ENCODE assay signal across 8 mouse cellular contexts in genomic region chr11:23008181-23008823, GRCm38 (mm10). TPM values are rescaled to one million over a fixed set of nuclear protein-coding genes. Genes with fewer than 3 reads are reported as not detected.
DNase-seq lines count a peak whose midpoint lies in the region; ATAC-seq and TF ChIP-seq lines count a peak whose summit lies in the region.

No protein-coding gene starts in this region.

- H3K9me3 ChIP-seq in CH12.LX (replicated peaks; ENCODE audit: low read length) = no peaks in the 10 kb centered on the region
- H3K9me3 ChIP-seq in forebrain, embryonic 10.5 days = no peaks in the 10 kb centered on the region
- H3K9me3 ChIP-seq in heart, embryonic 16.5 days (replicated peaks; ENCODE audit: control insufficient read depth, low read length) = no peaks in the 10 kb centered on the region
- H3K9me3 ChIP-seq in liver, embryonic 15.5 days (replicated peaks) = no peaks in the 10 kb centered on the region
- H3K9me3 ChIP-seq in neural tube, embryonic 11.5 days (ENCODE audit: control insufficient read depth, low read length) = no peaks in the 10 kb centered on the region
- H3K9me3 ChIP-seq in stomach, embryonic 16.5 days (replicated peaks; ENCODE audit: control insufficient read depth, low read length) = no peaks in the 10 kb centered on the region

- in situ Hi-C loops in CH12.LX (cut with MboI; ENCODE audit: low pct_ligation_motif_present, low pct_unique_long_range_greater_than_20kb, low sequenced_read_pairs) = loop anchor here (5.0 kb wide), 1 partner anchor 259 kb away; no protein-coding TSS in a partner anchor

- peak; percentile 91 for DNase-seq in CH12.LX (ENCODE audit: extremely low read depth)
- peak; percentile 77 for DNase-seq in c-Kit-positive CD71-negative TER-119-negative erythroid progenitor cells, embryonic 14.5 days (ENCODE audit: low read depth)
- peak; percentile 86 for DNase-seq in forebrain, embryonic 10.5 days (ENCODE audit: extremely low spot score, low spot score)
- peak; percentile 89 to 91 for DNase-seq in kidney, postnatal 36 days
- DNase-seq in neural tube, embryonic 11.5 days (ENCODE audit: low spot score) = peak; percentile 91

- TF ChIP-seq POLR2A in CH12.LX (IDR thresholded peaks at IDR 0.05; ENCODE audit: low read depth, low read length) = peak; percentile 75

- dilution Hi-C loops in CH12.LX (cut with MboI; ENCODE audit: extremely low pct_ligation_motif_present, extremely low pct_unique_long_range_greater_than_20kb, low sequenced_read_pairs) = no loop called here

- TF ChIP-seq CTCF in CH12.LX (conservative IDR thresholded peaks at IDR 0.05 in 1 of 2, IDR thresholded peaks at IDR 0.05 in 1 of 2; ENCODE audit: low read depth in 2 of 2, low read length in 2 of 2) = peak in 1 of 2 experiments; percentile 45; a peak in 2 of 4 replicates

- H3K36me3 ChIP-seq in CH12.LX (replicated peaks in 1 of 2; ENCODE audit: control insufficient read depth in 1 of 2, insufficient read depth in 1 of 2, low read length in 1 of 2) = peaks cover 14 to 31% of the 10 kb centered on the region in 2 experiments
- peaks cover 30% of the 10 kb centered on the region for H3K36me3 ChIP-seq in forebrain, embryonic 10.5 days (replicated peaks)
- H3K36me3 ChIP-seq in heart, embryonic 16.5 days (ENCODE audit: control insufficient read depth, insufficient read depth) = peaks cover 14% of the 10 kb centered on the region
- H3K36me3 ChIP-seq in liver, embryonic 15.5 days (replicated peaks) = peaks cover 20% of the 10 kb centered on the region
- peaks cover 2% of the 10 kb centered on the region; the same call in 1 of the 2 replicates for H3K36me3 ChIP-seq in neural tube, embryonic 11.5 days (ENCODE audit: control insufficient read depth, insufficient read depth, low read length)
- H3K36me3 ChIP-seq in stomach, embryonic 16.5 days (ENCODE audit: control insufficient read depth, insufficient read depth, low read length) = peaks cover 4% of the 10 kb centered on the region; the same call in 1 of the 2 replicates

- under 1% methylated on average over 40 of the region's 40 CpGs for WGBS in forebrain, embryonic 10.5 days
- under 1% methylated on average over 40 of the region's 40 CpGs for WGBS in heart, embryonic 16.5 days
- WGBS in liver, embryonic 15.5 days (ENCODE audit: insufficient replicate concordance) = under 1% methylated on average over 40 of the region's 40 CpGs
- WGBS in neural tube, embryonic 11.5 days = under 1% methylated on average over 40 of the region's 40 CpGs
- WGBS in stomach, embryonic 16.5 days = under 1% methylated on average over 40 of the region's 40 CpGs

- H3K27me3 ChIP-seq in CH12.LX (replicated peaks) = no peaks in the 10 kb centered on the region
- peaks cover 7% of the 10 kb centered on the region for H3K27me3 ChIP-seq in forebrain, embryonic 10.5 days (ENCODE audit: poor library complexity, severe bottlenecking)
- H3K27me3 ChIP-seq in heart, embryonic 16.5 days (ENCODE audit: control insufficient read depth, insufficient read depth, low read length) = no peaks in the 10 kb centered on the region
- H3K27me3 ChIP-seq in liver, embryonic 15.5 days = no peaks in the 10 kb centered on the region
- no peaks in the 10 kb centered on the region for H3K27me3 ChIP-seq in neural tube, embryonic 11.5 days (ENCODE audit: control insufficient read depth, insufficient read depth, low read length)
- H3K27me3 ChIP-seq in stomach, embryonic 16.5 days (ENCODE audit: control insufficient read depth, insufficient read depth, low read length) = no peaks in the 10 kb centered on the region

- no peaks in the 10 kb centered on the region for H3K79me2 ChIP-seq in CH12.LX (replicated peaks; ENCODE audit: control insufficient read depth, extremely low read depth, insufficient read depth, poor library complexity, severe bottlenecking)

- H3K4me1 ChIP-seq in CH12.LX (ENCODE audit: control insufficient read depth in 1 of 2, insufficient read depth in 2 of 2) = peaks cover 3 to 13% of the 10 kb centered on the region in 2 experiments; a peak in 3 of 4 replicates
- peaks cover 14% of the 10 kb centered on the region for H3K4me1 ChIP-seq in forebrain, embryonic 10.5 days
- H3K4me1 ChIP-seq in heart, embryonic 16.5 days (ENCODE audit: control insufficient read depth, insufficient read depth, low read length) = no peaks in the 10 kb centered on the region; the same call in 1 of the 2 replicates
- H3K4me1 ChIP-seq in liver, embryonic 15.5 days (replicated peaks) = peaks cover 25% of the 10 kb centered on the region
- peaks cover 4% of the 10 kb centered on the region; the same call in 1 of the 2 replicates for H3K4me1 ChIP-seq in neural tube, embryonic 11.5 days (ENCODE audit: control insufficient read depth, insufficient read depth, low read length)
- H3K4me1 ChIP-seq in stomach, embryonic 16.5 days (ENCODE audit: control insufficient read depth, insufficient read depth, low read length) = 0 out of 2 replicates have a peak, but pooled peaks cover 5% of the 10 kb centered on the region

- H3K27ac ChIP-seq in CH12.LX (ENCODE audit: insufficient read depth, low read depth) = peak overlapping the region; percentile 50
- H3K27ac ChIP-seq in forebrain, embryonic 10.5 days = peak overlapping the region; percentile 90
- H3K27ac ChIP-seq in heart, embryonic 16.5 days (ENCODE audit: low read length) = peak overlapping the region; percentile 82
- peak overlapping the region; percentile 90 for H3K27ac ChIP-seq in liver, embryonic 15.5 days (replicated peaks)
- peak overlapping the region; percentile 64 for H3K27ac ChIP-seq in neural tube, embryonic 11.5 days (ENCODE audit: low read depth, low read length)
- H3K27ac ChIP-seq in stomach, embryonic 16.5 days (ENCODE audit: low read length) = peak overlapping the region; percentile 89

- peak; percentile 33 for TF ChIP-seq RAD21 in CH12.LX (IDR thresholded peaks at IDR 0.05; ENCODE audit: low read depth, low read length)

- ATAC-seq in heart, embryonic 16.5 days (replicated peaks; ENCODE audit: extremely low read depth, insufficient read depth, low FRiP score) = peak; percentile 95
- ATAC-seq in liver, embryonic 15.5 days (ENCODE audit: insufficient read depth) = peak; percentile 80
- ATAC-seq in neural tube, embryonic 11.5 days (ENCODE audit: insufficient read depth, low FRiP score, low TSS enrichment) = peak; percentile 97
- ATAC-seq in stomach, embryonic 16.5 days (ENCODE audit: insufficient read depth, low FRiP score) = peak; percentile 92

- H3K4me2 ChIP-seq in CH12.LX (ENCODE audit: insufficient read depth, low read depth, poor library complexity, severe bottlenecking) = peak overlapping the region; percentile 80
- peak overlapping the region; percentile 75 for H3K4me2 ChIP-seq in heart, embryonic 16.5 days (ENCODE audit: low read depth, low read length)
- peak overlapping the region; percentile 90 for H3K4me2 ChIP-seq in liver, embryonic 15.5 days
- H3K4me2 ChIP-seq in neural tube, embryonic 11.5 days (ENCODE audit: low read depth) = peak overlapping the region; percentile 68
- H3K4me2 ChIP-seq in stomach, embryonic 16.5 days (ENCODE audit: low read depth, low read length) = peak overlapping the region; percentile 88

- peak overlapping the region; percentile 60 to 78 (median 76) for H3K4me3 ChIP-seq in CH12.LX (replicated peaks in 1 of 3; ENCODE audit: low read depth in 2 of 3, low read length in 2 of 3, poor library complexity in 1 of 3)
- H3K4me3 ChIP-seq in forebrain, embryonic 10.5 days = peak overlapping the region; percentile 70
- peak overlapping the region; percentile 69 for H3K4me3 ChIP-seq in heart, embryonic 16.5 days (ENCODE audit: low read length)
- H3K4me3 ChIP-seq in liver, embryonic 15.5 days (replicated peaks) = peak overlapping the region; percentile 65
- H3K4me3 ChIP-seq in neural tube, embryonic 11.5 days (ENCODE audit: low read depth, low read length) = peak overlapping the region; percentile 53
- H3K4me3 ChIP-seq in stomach, embryonic 16.5 days (replicated peaks; ENCODE audit: low read length) = peak overlapping the region; percentile 68

- TF ChIP-seq EP300 in CH12.LX (IDR thresholded peaks at IDR 0.05; ENCODE audit: low read length) = no peak

- peak overlapping the region; percentile 68 for H3K9ac ChIP-seq in CH12.LX (ENCODE audit: insufficient read depth, low read depth)
- peak overlapping the region; percentile 84 for H3K9ac ChIP-seq in heart, embryonic 16.5 days (ENCODE audit: low read length)
- peak overlapping the region; percentile 75 for H3K9ac ChIP-seq in liver, embryonic 15.5 days
- H3K9ac ChIP-seq in neural tube, embryonic 11.5 days (ENCODE audit: low read length) = peak overlapping the region; percentile 72
- peak overlapping the region; percentile 76 for H3K9ac ChIP-seq in stomach, embryonic 16.5 days (ENCODE audit: low read length)

RNA-seq across cellular contexts. Expression of gene Fam161a, which starts 1.0 kb away (rescaled TPM):
- total RNA-seq in CH12.LX (2012; rRNA removed) = 1.5 and 2.0 TPM in 2 replicates
- 0.69 and 1.4 TPM in 2 replicates for total RNA-seq in CH12.LX (2014; rRNA removed)
- 1.3 and 2.0 TPM in 2 replicates for polyA plus RNA-seq in CH12.LX (2012; ENCODE audit: insufficient read length, low read depth)
- polyA plus RNA-seq in forebrain, embryonic 10.5 days (2016; fragmentation: Nextera tagmentation; extraction: Ambion mirVana) = 1.8 and 2.2 TPM in 2 replicates
- 1.5 and 2.2 TPM in 2 replicates for polyA plus RNA-seq in heart, embryonic 16.5 days (2015; fragmentation: Nextera tagmentation; extraction: Ambion mirVana)
- polyA plus RNA-seq in liver, embryonic 15.5 days (2015; fragmentation: Nextera tagmentation; extraction: Ambion mirVana) = 0.59 and 1.4 TPM in 2 replicates
- 3.1 and 3.8 TPM in 2 replicates for polyA plus RNA-seq in neural tube, embryonic 11.5 days (2014; fragmentation: Nextera tagmentation; extraction: Ambion mirVana)
- 3.8 and 4.2 TPM in 2 replicates for polyA plus RNA-seq in stomach, embryonic 16.5 days (2015; fragmentation: Nextera tagmentation; extraction: Ambion mirVana)

RNA-seq across cellular contexts. Expression of gene Cct4, which starts 18.0 kb away (rescaled TPM):
- total RNA-seq in CH12.LX (2012; rRNA removed) = 475 and 482 TPM in 2 replicates
- 874 and 992 TPM in 2 replicates for total RNA-seq in CH12.LX (2014; rRNA removed)
- 512 and 569 TPM in 2 replicates for polyA plus RNA-seq in CH12.LX (2012; ENCODE audit: insufficient read length, low read depth)
- polyA plus RNA-seq in forebrain, embryonic 10.5 days (2016; fragmentation: Nextera tagmentation; extraction: Ambion mirVana) = 422 and 434 TPM in 2 replicates
- polyA plus RNA-seq in heart, embryonic 16.5 days (2015; fragmentation: Nextera tagmentation; extraction: Ambion mirVana) = 199 and 221 TPM in 2 replicates
- 114 and 123 TPM in 2 replicates for polyA plus RNA-seq in liver, embryonic 15.5 days (2015; fragmentation: Nextera tagmentation; extraction: Ambion mirVana)
- polyA plus RNA-seq in neural tube, embryonic 11.5 days (2014; fragmentation: Nextera tagmentation; extraction: Ambion mirVana) = 435 and 451 TPM in 2 replicates
- 226 and 230 TPM in 2 replicates for polyA plus RNA-seq in stomach, embryonic 16.5 days (2015; fragmentation: Nextera tagmentation; extraction: Ambion mirVana)

RNA-seq across cellular contexts. Expression of gene Commd1, which starts 26.1 kb away (rescaled TPM):
- total RNA-seq in CH12.LX (2012; rRNA removed) (109 and 127 TPM in 2 replicates), CH12.LX (2014; rRNA removed) (163 and 192 TPM in 2 replicates)
- 113 and 137 TPM in 2 replicates for polyA plus RNA-seq in CH12.LX (2012; ENCODE audit: insufficient read length, low read depth)
- polyA plus RNA-seq in forebrain, embryonic 10.5 days (2016; fragmentation: Nextera tagmentation; extraction: Ambion mirVana) = 385 and 388 TPM in 2 replicates
- 333 and 350 TPM in 2 replicates for polyA plus RNA-seq in heart, embryonic 16.5 days (2015; fragmentation: Nextera tagmentation; extraction: Ambion mirVana)
- 153 and 167 TPM in 2 replicates for polyA plus RNA-seq in liver, embryonic 15.5 days (2015; fragmentation: Nextera tagmentation; extraction: Ambion mirVana)
- 371 and 372 TPM in 2 replicates for polyA plus RNA-seq in neural tube, embryonic 11.5 days (2014; fragmentation: Nextera tagmentation; extraction: Ambion mirVana)
- polyA plus RNA-seq in stomach, embryonic 16.5 days (2015; fragmentation: Nextera tagmentation; extraction: Ambion mirVana) = 324 and 371 TPM in 2 replicates

RNA-seq across cellular contexts. Expression of gene Gm28048, which starts 26.4 kb away (rescaled TPM):
- 30.8 and 32.6 TPM in 2 replicates for total RNA-seq in CH12.LX (2012; rRNA removed)
- total RNA-seq in CH12.LX (2014; rRNA removed) = 93.3 and 101 TPM in 2 replicates
- polyA plus RNA-seq in CH12.LX (2012; ENCODE audit: insufficient read length, low read depth) = 47.3 and 59.5 TPM in 2 replicates
- 4.3 and 4.4 TPM in 2 replicates for polyA plus RNA-seq in forebrain, embryonic 10.5 days (2016; fragmentation: Nextera tagmentation; extraction: Ambion mirVana)
- polyA plus RNA-seq in heart, embryonic 16.5 days (2015; fragmentation: Nextera tagmentation; extraction: Ambion mirVana) = 10.7 and 15.8 TPM in 2 replicates
- polyA plus RNA-seq in liver, embryonic 15.5 days (2015; fragmentation: Nextera tagmentation; extraction: Ambion mirVana) = 8.9 and 9.2 TPM in 2 replicates
- 5.7 and 5.9 TPM in 2 replicates for polyA plus RNA-seq in neural tube, embryonic 11.5 days (2014; fragmentation: Nextera tagmentation; extraction: Ambion mirVana)
- polyA plus RNA-seq in stomach, embryonic 16.5 days (2015; fragmentation: Nextera tagmentation; extraction: Ambion mirVana) = 14.5 and 17.9 TPM in 2 replicates

RNA-seq across cellular contexts. Expression of gene Zrsr1, which starts 36.5 kb away (rescaled TPM):
- 4.0 and 4.4 TPM in 2 replicates for total RNA-seq in CH12.LX (2012; rRNA removed)
- 4.7 and 4.8 TPM in 2 replicates for total RNA-seq in CH12.LX (2014; rRNA removed)
- 9.3 and 12.9 TPM in 2 replicates for polyA plus RNA-seq in CH12.LX (2012; ENCODE audit: insufficient read length, low read depth)
- polyA plus RNA-seq in forebrain, embryonic 10.5 days (2016; fragmentation: Nextera tagmentation; extraction: Ambion mirVana) = 2.4 and 2.8 TPM in 2 replicates
- 1.8 and 1.9 TPM in 2 replicates for polyA plus RNA-seq in heart, embryonic 16.5 days (2015; fragmentation: Nextera tagmentation; extraction: Ambion mirVana)
- polyA plus RNA-seq in liver, embryonic 15.5 days (2015; fragmentation: Nextera tagmentation; extraction: Ambion mirVana) = 1.9 and 2.6 TPM in 2 replicates
- polyA plus RNA-seq in neural tube, embryonic 11.5 days (2014; fragmentation: Nextera tagmentation; extraction: Ambion mirVana) = 4.8 and 5.2 TPM in 2 replicates
- polyA plus RNA-seq in stomach, embryonic 16.5 days (2015; fragmentation: Nextera tagmentation; extraction: Ambion mirVana) = 2.4 and 3.2 TPM in 2 replicates

Comparison
In these comparisons a context has a peak if more than half of its experiments do, and no peak if none do; other contexts are left out.
1. Peak in every context shown above with its lines: DNase-seq, ATAC-seq, H3K4me3 ChIP-seq and H3K27ac ChIP-seq.